Mouse (Mus musculus): ENCODE data around the gene Gm11037. TPM values are rescaled to one million over a fixed set of nuclear protein-coding genes. Genes with fewer than 3 reads are reported as not detected.

Gm11037 gene
- polyA plus RNA-seq (2014; fragmentation: Illumina TruSeq; extraction: RNeasy Lipid Tissue Mini Kit (QIAGEN cat#74804); ENCODE audit: low read depth, low replicate concordance), result not detected

DNA sequence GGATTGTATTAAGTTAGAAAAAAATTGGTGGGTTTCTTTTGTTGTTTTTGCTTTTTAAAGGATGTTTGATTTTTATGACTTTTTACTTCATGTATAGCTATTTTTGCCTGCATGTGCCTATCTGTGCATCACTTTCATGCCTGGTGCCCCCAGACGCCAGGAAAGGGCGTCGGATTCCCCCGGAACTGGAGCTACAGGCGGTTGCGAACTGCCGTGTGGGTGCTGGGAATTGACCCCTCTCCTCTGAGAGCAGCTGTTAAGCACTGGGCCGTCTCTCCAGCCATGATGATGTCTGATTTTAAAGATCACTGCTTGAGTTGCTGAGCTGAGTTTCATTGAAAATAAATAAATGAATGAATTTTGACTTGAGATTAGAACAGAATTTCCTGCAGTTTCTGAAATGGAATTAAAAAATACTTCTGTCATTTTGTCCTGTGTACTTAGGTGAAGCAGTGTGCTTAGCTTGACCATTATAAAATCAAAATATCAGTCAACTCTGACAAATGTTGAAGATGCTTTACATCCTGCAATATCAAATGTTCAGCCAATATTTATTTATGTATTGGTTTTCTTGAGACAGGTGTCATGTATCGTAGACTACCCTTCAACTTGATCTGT lies at the start of gene Gm11037:
Gm11037 (plus strand) TSS at position 568 of the 618 bp plus-strand sequence.

GRCm38 (mm10) chr2:131086667-131087390 lies 46.5 kb upstream of the Gm11037 start, which contains the start of gene Siglec1:
Gene Siglec1 (minus strand): TSS chr2:131086765.

GRCm38 (mm10) chr2:131127161-131127730 lies 6.1 kb upstream of the Gm11037 start, which contains the start of gene Hspa12b:
Gene Hspa12b (plus strand): TSS chr2:131127280.

DNA sequence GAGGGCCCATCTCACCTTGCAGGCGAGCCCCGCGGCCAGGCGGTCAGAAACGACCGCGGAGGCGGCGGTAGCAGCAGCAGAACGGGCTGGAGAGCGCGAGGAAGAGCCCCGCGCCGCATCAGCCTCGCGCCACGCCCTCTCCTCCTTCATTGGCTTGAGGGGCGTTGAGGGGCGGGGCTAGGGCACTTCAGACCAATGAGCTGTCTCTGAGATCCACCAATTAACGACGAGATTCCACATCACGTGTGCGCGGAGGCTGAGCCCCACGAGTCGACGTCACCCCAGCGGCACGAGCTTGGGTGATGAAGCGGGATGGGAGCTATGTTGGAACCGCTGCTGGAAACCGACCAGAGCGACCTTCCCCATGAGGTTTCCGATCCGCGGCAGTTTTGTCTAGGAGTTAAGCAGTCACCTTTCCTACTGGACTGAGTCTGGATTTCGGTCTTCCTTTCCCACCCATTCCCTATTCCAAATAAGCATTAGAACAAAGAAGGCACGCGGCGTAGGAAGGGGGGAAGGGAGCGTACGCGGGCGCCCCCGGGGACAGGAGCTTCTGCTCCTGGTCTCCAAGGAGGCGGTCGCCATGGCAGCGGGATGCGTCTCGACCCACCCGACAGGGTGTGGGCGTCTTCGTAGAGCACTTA lies 26.8 kb downstream of the Gm11037 start, which contains the start of gene 1700037H04Rik:
1700037H04Rik (minus strand) TSS at position 144 of the 644 bp plus-strand sequence.

GRCm38 (mm10) chr2:131179990-131180587 lies 46.8 kb downstream of the Gm11037 start, which contains the start of gene Cenpb:
Gene Cenpb (minus strand): TSS chr2:131180067.

Other genes with a start within 250 kb of the Gm11037 start
- 19.4 TPM for gene 4930402H24Rik, start 227.1 kb upstream of the Gm11037 start, polyA plus RNA-seq (2014; fragmentation: Illumina TruSeq; extraction: RNeasy Lipid Tissue Mini Kit (QIAGEN cat#74804); ENCODE audit: low read depth, low replicate concordance)
- 25.0 TPM for gene Atrn, start 227.0 kb upstream of the Gm11037 start, polyA plus RNA-seq (2014; fragmentation: Illumina TruSeq; extraction: RNeasy Lipid Tissue Mini Kit (QIAGEN cat#74804); ENCODE audit: low read depth, low replicate concordance)
- 0.47 TPM for gene Gfra4, start 90.4 kb upstream of the Gm11037 start, polyA plus RNA-seq (2014; fragmentation: Illumina TruSeq; extraction: RNeasy Lipid Tissue Mini Kit (QIAGEN cat#74804); ENCODE audit: low read depth, low replicate concordance)
- 7.7 TPM for gene Adam33, start 69.7 kb upstream of the Gm11037 start, polyA plus RNA-seq (2014; fragmentation: Illumina TruSeq; extraction: RNeasy Lipid Tissue Mini Kit (QIAGEN cat#74804); ENCODE audit: low read depth, low replicate concordance)
- 0.47 TPM for gene Siglec1, start 46.7 kb upstream of the Gm11037 start, polyA plus RNA-seq (2014; fragmentation: Illumina TruSeq; extraction: RNeasy Lipid Tissue Mini Kit (QIAGEN cat#74804); ENCODE audit: low read depth, low replicate concordance)
- 0.16 TPM for gene Hspa12b, start 6.2 kb upstream of the Gm11037 start, polyA plus RNA-seq (2014; fragmentation: Illumina TruSeq; extraction: RNeasy Lipid Tissue Mini Kit (QIAGEN cat#74804); ENCODE audit: low read depth, low replicate concordance)
- gene 1700037H04Rik, start 26.6 kb downstream of the Gm11037 start, polyA plus RNA-seq (2014; fragmentation: Illumina TruSeq; extraction: RNeasy Lipid Tissue Mini Kit (QIAGEN cat#74804); ENCODE audit: low read depth, low replicate concordance), result 1.3 TPM
- gene Cenpb, start 46.6 kb downstream of the Gm11037 start, polyA plus RNA-seq (2014; fragmentation: Illumina TruSeq; extraction: RNeasy Lipid Tissue Mini Kit (QIAGEN cat#74804); ENCODE audit: low read depth, low replicate concordance), result 17.7 TPM
- gene Cdc25b, start 53.5 kb downstream of the Gm11037 start, polyA plus RNA-seq (2014; fragmentation: Illumina TruSeq; extraction: RNeasy Lipid Tissue Mini Kit (QIAGEN cat#74804); ENCODE audit: low read depth, low replicate concordance), result 5.1 TPM
- 3.2 TPM for gene Spef1, start 53.8 kb downstream of the Gm11037 start, polyA plus RNA-seq (2014; fragmentation: Illumina TruSeq; extraction: RNeasy Lipid Tissue Mini Kit (QIAGEN cat#74804); ENCODE audit: low read depth, low replicate concordance)
- 3.0 TPM for gene Ap5s1, start 73.6 kb downstream of the Gm11037 start, polyA plus RNA-seq (2014; fragmentation: Illumina TruSeq; extraction: RNeasy Lipid Tissue Mini Kit (QIAGEN cat#74804); ENCODE audit: low read depth, low replicate concordance)
- gene Mavs, start 100.6 kb downstream of the Gm11037 start, polyA plus RNA-seq (2014; fragmentation: Illumina TruSeq; extraction: RNeasy Lipid Tissue Mini Kit (QIAGEN cat#74804); ENCODE audit: low read depth, low replicate concordance), result 6.7 TPM
- 60.7 TPM for gene Pank2, start 129.0 kb downstream of the Gm11037 start, polyA plus RNA-seq (2014; fragmentation: Illumina TruSeq; extraction: RNeasy Lipid Tissue Mini Kit (QIAGEN cat#74804); ENCODE audit: low read depth, low replicate concordance)
- 11.5 TPM for gene Rnf24, start 219.4 kb downstream of the Gm11037 start, polyA plus RNA-seq (2014; fragmentation: Illumina TruSeq; extraction: RNeasy Lipid Tissue Mini Kit (QIAGEN cat#74804); ENCODE audit: low read depth, low replicate concordance)

Measured in sigmoid colon, adult 10 weeks (tissue).